Mouse (Mus musculus) olfactory bulb, adult 2 months (tissue): ENCODE measurements at regions not wholly inside any gene's neighbourhood (a gene's known extent, or its start where the extent isn't known, plus 50 kb on each side); places are given as distances from the start of the nearest gene placed in this dataset.

ENCODE experiments used
- CTCF ChIP-seq: fragments of 200-500 bp; IDR thresholded peaks from 2 replicates; pipeline ENCODE4 v1.5.1; 2012; ENCODE audit warnings: low read depth, mild to moderate bottlenecking, low read length, moderate library complexity; ENCODE audit not compliant: insufficient read depth
- POLR2A ChIP-seq: fragments of 200-500 bp; IDR thresholded peaks from 2 replicates; pipeline ENCODE4 v1.6.1; 2012; ENCODE audit warnings: mild to moderate bottlenecking, low read depth, low read length, moderate library complexity; ENCODE audit not compliant: insufficient read depth

- no peak for TF ChIP-seq POLR2A
- TF ChIP-seq CTCF: no peak
Measured at GRCm38 (mm10) chr9:62618994-62619393, 58.6 kb upstream of the Itga11 start.
